Mouse (Mus musculus) lung, adult 2 months (tissue): ENCODE measurements around the gene Kdm2a.

ENCODE experiments used
- CTCF ChIP-seq: fragments of 200-500 bp; IDR thresholded peaks from 2 replicates; pipeline ENCODE4 v1.5.1; 2011; ENCODE audit warnings: mild to moderate bottlenecking, low read length, control low read depth; ENCODE audit not compliant: insufficient read depth
- POLR2A ChIP-seq: fragments of 200-500 bp; IDR thresholded peaks from 2 replicates; pipeline ENCODE4 v1.6.1; 2011; ENCODE audit warnings: low read depth, mild to moderate bottlenecking, control low read depth, low read length, borderline replicate concordance; ENCODE audit errors: extremely low read depth

GRCm38 (mm10) chr19:4397798-4398629 lies at the start of gene Kdm2a:
- no peak for TF ChIP-seq CTCF
- 0 out of 2 replicates have a peak, but pooled peaks have one; percentile 7 for TF ChIP-seq POLR2A
